Mouse (Mus musculus): ENCODE data around the gene Sfxn4.

Gene Sfxn4

GRCm38 (mm10) chr19:60843324-60843723, 18.0 kb downstream of the Sfxn4 start:
- in situ Hi-C loops (cut with MboI; ENCODE audit: low sequenced_read_pairs): no loop called here

DNA sequence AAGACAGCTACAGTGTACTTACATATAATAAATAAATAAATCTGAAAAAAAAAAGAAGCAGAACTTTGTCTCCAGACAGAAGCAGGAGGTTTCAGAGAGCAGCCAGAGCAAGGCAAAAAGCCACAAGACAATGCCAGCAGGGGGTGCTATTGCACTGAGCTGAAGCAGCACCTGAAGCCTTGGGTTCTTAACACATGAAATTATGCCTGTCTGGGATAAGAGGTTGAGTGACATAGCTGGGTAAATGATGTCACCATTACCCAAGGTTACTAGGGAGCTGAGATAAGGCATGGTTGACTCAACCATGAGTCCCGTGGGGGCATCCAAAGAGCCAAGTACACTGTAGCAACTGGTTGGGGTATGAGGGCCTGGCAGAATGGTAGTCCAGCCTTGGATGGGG, 23.5 kb downstream of the Sfxn4 start:
- in situ Hi-C loops (cut with MboI; ENCODE audit: low sequenced_read_pairs): no loop called here

GRCm38 (mm10) chr19:60818677-60819076, 42.6 kb downstream of the Sfxn4 start:
- in situ Hi-C loops (cut with MboI; ENCODE audit: low sequenced_read_pairs): no loop called here

DNA sequence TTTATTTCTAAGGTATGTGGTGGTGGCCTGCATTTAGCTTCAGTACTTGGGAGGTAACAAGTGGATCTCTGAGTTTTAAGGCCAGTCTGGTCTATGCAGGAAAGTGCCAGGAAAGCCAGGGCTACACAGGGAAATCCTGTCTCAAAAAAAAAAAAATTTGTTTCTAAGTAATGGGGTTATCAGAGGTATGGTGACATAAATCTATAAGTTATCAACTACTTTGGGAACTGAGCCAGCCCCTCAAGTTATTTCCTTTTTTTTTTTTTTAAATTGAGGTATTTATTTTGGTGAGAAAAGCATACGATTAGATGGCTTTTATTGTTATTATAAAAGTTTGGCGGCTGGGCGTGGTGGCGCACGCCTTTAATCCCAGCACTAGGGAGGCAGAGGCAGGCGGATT, 48.1 kb downstream of the Sfxn4 start:
- in situ Hi-C loops (cut with MboI; ENCODE audit: low sequenced_read_pairs): no loop called here

- in situ Hi-C loops (cut with MboI; ENCODE audit: low sequenced_read_pairs): no loop called here
Measured at GRCm38 (mm10) chr19:60812036-60812389, 49.3 kb downstream of the Sfxn4 start.

- in situ Hi-C loops (cut with MboI; ENCODE audit: low sequenced_read_pairs): no loop called here
Measured at GRCm38 (mm10) chr19:60811098-60812035, 49.9 kb downstream of the Sfxn4 start, which contains the start of gene Fam45a. Fam45a (plus strand) TSS chr19:60811585.

DNA sequence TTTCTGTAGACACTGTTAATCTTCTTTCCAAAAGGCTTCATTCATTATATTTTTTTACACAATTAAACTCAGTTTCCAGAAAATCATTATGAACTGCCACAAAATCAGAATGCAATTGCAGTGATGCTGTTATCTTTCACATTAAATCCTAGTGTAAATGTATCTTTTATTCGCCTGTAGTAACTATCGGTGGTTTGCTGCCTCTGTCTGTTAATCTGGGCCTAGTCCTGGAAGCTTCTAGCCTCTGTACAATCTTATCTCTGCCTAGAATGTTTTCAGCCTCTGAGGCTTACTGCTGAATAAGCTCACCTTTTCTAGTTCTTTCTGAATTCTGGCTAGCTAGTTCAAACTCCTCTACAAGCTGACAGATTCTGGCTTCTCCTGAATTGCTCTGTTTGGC, 51.4 kb downstream of the Sfxn4 start:
- in situ Hi-C loops (cut with MboI; ENCODE audit: low sequenced_read_pairs): no loop called here

- in situ Hi-C loops (cut with MboI; ENCODE audit: low sequenced_read_pairs): no loop called here
Measured at GRCm38 (mm10) chr19:60804903-60805302, 56.4 kb downstream of the Sfxn4 start.

DNA sequence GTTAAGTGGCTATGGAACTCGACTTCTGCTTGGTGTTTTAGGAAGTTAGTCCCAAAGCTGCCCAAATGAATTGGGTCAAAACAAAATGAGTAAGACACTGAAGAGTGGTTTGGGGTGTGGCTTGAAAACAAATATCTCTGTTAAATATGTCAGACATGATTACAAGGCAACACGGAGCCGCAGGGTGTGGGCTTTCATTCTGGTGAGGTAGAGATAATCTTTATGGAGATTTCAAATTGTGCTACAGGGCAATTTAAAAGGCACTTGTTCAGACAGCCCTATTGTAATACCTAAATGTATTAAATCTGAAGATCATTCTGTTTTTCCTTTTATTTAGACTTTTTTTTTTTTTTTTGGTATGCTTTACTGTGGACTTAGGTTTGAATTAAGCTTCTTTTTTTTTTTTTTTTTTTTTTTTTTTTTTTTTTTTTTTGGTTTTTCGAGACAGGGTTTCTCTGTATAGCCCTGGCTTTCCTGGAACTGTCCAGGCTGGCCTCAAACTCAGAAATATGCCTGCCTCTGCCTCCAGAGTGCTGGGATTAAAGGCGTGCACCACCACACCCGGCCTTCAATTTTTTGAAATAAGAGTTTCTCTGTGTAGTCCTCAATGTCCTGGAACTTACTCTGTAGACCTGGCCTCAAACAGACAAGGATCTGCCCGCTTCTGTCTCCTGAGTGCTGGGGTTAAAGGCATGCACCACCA, 61.3 kb downstream of the Sfxn4 start:
- in situ Hi-C loops (cut with MboI; ENCODE audit: low sequenced_read_pairs): no loop called here

- in situ Hi-C loops (cut with MboI; ENCODE audit: low sequenced_read_pairs): no loop called here
Measured at GRCm38 (mm10) chr19:60797415-60797814, 63.9 kb downstream of the Sfxn4 start.

- in situ Hi-C loops (cut with MboI; ENCODE audit: low sequenced_read_pairs): no loop called here
Measured at GRCm38 (mm10) chr19:60795244-60795643, 66.0 kb downstream of the Sfxn4 start.

DNA sequence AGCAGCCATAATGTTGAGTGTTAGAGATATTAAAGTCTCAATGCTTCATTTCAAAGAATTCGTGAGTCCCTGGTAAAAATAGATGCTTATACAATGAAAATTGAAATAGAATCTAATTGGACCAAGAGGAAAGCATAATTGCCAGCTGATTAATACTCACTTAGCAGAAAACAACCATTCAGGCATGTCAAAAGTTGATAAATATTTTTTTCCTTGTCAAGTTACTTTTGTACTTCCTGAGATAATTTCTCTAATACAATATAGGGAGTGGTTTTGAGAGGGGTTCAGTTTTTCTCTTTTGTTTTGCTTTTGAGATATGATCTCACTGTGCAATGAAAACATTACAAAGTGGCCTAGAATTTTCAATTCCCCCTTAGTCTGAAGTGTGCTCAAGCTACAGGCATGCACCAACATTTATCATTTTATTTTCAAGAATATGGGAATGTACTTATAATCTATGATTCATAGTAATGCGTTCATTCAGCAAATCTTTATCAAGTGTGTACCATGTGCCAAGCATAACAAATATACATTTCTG, 68.0 kb downstream of the Sfxn4 start:
- in situ Hi-C loops (cut with MboI; ENCODE audit: low sequenced_read_pairs): no loop called here

GRCm38 (mm10) chr19:60791164-60791563, 70.1 kb downstream of the Sfxn4 start:
- in situ Hi-C loops (cut with MboI; ENCODE audit: low sequenced_read_pairs): no loop called here

DNA sequence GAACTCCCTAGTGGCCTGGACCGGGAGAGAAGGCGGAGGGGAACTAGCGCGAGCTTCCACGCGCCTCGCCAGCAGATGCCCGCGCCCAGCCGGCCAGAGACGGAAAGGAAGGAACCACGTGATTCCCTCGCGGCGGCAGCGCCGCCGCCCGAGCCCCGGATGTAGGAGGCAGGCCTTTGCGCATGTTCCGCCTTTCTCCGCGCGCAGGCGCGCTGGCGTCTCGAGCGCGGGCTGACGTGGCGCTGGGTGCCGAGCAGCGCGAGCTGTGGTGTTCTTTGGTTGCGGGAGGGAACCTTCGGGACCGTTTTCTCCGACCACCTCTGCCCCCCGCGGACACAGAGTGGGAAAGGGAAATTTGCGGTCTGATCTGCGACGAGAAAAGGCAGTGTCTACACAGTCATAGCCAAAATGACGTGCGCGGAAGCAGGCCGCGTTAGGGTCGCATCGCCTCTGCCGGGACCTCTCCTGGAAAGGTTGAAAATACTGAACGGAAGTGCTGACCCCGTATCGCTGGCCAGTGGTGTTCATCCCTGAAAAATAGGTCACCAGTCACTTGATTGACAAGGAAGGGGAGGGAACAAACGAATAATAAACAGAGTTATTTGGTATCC, 70.6 kb downstream of the Sfxn4 start, which contains the start of gene Eif3a:
Gene Eif3a, minus strand, starts transcription at position 108 of the 611 bp plus-strand sequence.
- in situ Hi-C loops (cut with MboI; ENCODE audit: low sequenced_read_pairs): no loop called here

DNA sequence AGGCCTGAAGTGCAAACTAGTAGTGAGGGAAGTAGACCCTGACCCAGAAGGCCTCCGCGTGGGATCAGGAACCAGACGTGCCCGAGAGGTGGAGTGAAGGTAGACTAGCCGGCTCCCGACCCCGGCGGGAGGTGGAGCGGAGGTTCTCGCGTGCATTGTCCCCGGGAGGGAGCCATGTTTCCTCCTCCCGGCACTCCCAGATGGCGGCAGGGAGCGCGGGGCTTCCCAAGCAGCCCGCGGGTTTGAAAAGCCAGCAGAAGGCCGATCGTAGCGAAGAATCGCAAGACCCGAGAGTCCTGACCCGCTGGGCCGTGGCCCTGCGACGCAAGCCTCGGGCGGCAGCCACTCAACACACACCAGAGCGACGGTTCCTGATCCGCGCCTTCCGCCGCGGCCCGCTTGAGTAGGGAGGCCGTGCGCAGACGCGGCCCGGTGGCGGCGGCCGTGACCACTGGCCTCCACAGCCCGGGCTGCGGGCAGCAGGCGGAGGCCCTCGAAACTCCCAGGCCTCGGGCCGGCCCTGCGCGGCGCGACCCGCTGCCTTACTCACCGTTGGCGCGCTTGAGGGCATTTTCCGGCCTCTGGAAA, 71.3 kb downstream of the Sfxn4 start:
- in situ Hi-C loops (cut with MboI; ENCODE audit: low sequenced_read_pairs): no loop called here

GRCm38 (mm10) chr19:60789452-60789851, 71.8 kb downstream of the Sfxn4 start:
- in situ Hi-C loops (cut with MboI; ENCODE audit: low sequenced_read_pairs): no loop called here

- in situ Hi-C loops (cut with MboI; ENCODE audit: low sequenced_read_pairs): no loop called here
Measured at GRCm38 (mm10) chr19:60788214-60788960, 72.9 kb downstream of the Sfxn4 start.

- in situ Hi-C loops (cut with MboI; ENCODE audit: low sequenced_read_pairs): no loop called here
Measured at GRCm38 (mm10) chr19:60787465-60788150, 73.7 kb downstream of the Sfxn4 start.
